Mouse (Mus musculus) retina, adult 2 months (tissue): ENCODE data around the gene Hyal6.
A peak's percentile ranks its signal among the peaks of the same experiment; 100 is the strongest.

Source experiments
- DNase-seq: peaks from one replicate; pipeline ENCODE4 v3.0.0-alpha.2; 2012; ENCODE audit warnings: low read depth, low spot score

Hyal6 gene

GRCm38 (mm10) chr6:24732945-24733344, at the start of gene Hyal6:
Gene Hyal6, plus strand, starts transcription at chr6:24733245.
- DNase-seq: no peak

- no peak for DNase-seq
Measured at GRCm38 (mm10) chr6:24687871-24688270, 45.2 kb upstream of the Hyal6 start.

GRCm38 (mm10) chr6:24694455-24695410, 38.3 kb upstream of the Hyal6 start:
- DNase-seq: no peak

GRCm38 (mm10) chr6:24696117-24696516, 36.9 kb upstream of the Hyal6 start:
- DNase-seq: no peak

- DNase-seq: no peak
Measured at GRCm38 (mm10) chr6:24697216-24697615, 35.8 kb upstream of the Hyal6 start.

GRCm38 (mm10) chr6:24707090-24707489, 26.0 kb upstream of the Hyal6 start:
- no peak for DNase-seq

GRCm38 (mm10) chr6:24707499-24707898, 25.5 kb upstream of the Hyal6 start:
- DNase-seq: no peak

- DNase-seq: peak; percentile 16
Measured at GRCm38 (mm10) chr6:24721317-24722099, 11.5 kb upstream of the Hyal6 start.

- no peak for DNase-seq
Measured at GRCm38 (mm10) chr6:24728130-24728529, 4.9 kb upstream of the Hyal6 start.

- DNase-seq: no peak
Measured at GRCm38 (mm10) chr6:24734565-24734964, 1.5 kb downstream of the Hyal6 start.

- no peak for DNase-seq
Measured at GRCm38 (mm10) chr6:24748029-24748428, 15.0 kb downstream of the Hyal6 start, which contains the start of gene Hyal4. Gene Hyal4, plus strand, starts transcription at chr6:24748329.

- DNase-seq: no peak
Measured at GRCm38 (mm10) chr6:24759281-24759680, 26.2 kb downstream of the Hyal6 start.

GRCm38 (mm10) chr6:24766261-24766660, 33.2 kb downstream of the Hyal6 start:
- no peak for DNase-seq

- DNase-seq: no peak
Measured at GRCm38 (mm10) chr6:24779182-24779581, 46.1 kb downstream of the Hyal6 start.

- no peak for DNase-seq
Measured at GRCm38 (mm10) chr6:24790888-24791287, 57.8 kb downstream of the Hyal6 start, which contains the start of gene Spam1. Gene Spam1, plus strand, starts transcription at chr6:24791188.
